Mouse (Mus musculus) liver, adult 2 months (tissue): ENCODE data around the gene Gad2. TPM values are rescaled to one million over a fixed set of nuclear protein-coding genes. Genes with fewer than 3 reads are reported as not detected.
A peak's percentile ranks its signal among the peaks of the same experiment; 100 is the strongest.
"Not testable (repeated sequence)": the region's sequence is repeated elsewhere in the genome, so short reads cannot be mapped to it uniquely, and the experiment has no call there.

Source experiments
- DNase-seq: peaks from one replicate; pipeline ENCODE4 v3.0.0-alpha.2; 2011; ENCODE audit warnings: low read depth, low spot score; ENCODE audit errors: extremely low read depth
- H3K27ac ChIP-seq: fragments of 200-500 bp; replicated peaks from 2 replicates; pipeline ENCODE4 v1.5.1; 2012; ENCODE audit warnings: low read depth, mild to moderate bottlenecking, control low read depth, inconsistent platforms, low read length; ENCODE audit not compliant: insufficient read depth
- H3K27me3 ChIP-seq: fragments of 200-500 bp; 2 replicates; pipeline ENCODE4 v1.6.1; 2012; ENCODE audit warnings: mild to moderate bottlenecking, moderate library complexity, low read length, inconsistent platforms; ENCODE audit not compliant: control insufficient read depth, insufficient read depth
- H3K36me3 ChIP-seq: fragments of 200-500 bp; 2 replicates; pipeline ENCODE4 v1.6.1; 2012; ENCODE audit warnings: low read length, inconsistent platforms; ENCODE audit not compliant: control insufficient read depth, insufficient read depth
- H3K4me1 ChIP-seq: fragments of 200-500 bp; 2 replicates; pipeline ENCODE4 v1.6.1; 2011; ENCODE audit warnings: low read length; ENCODE audit not compliant: control insufficient read depth, insufficient read depth
- H3K4me3 ChIP-seq: fragments of 200-500 bp; 2 replicates; pipeline ENCODE4 v1.5.1; 2011; ENCODE audit warnings: low read depth, mild to moderate bottlenecking, control low read depth, low read length, moderate library complexity; ENCODE audit not compliant: insufficient read depth
- H3K79me2 ChIP-seq: fragments of 200-500 bp; 2 replicates; pipeline ENCODE4 v1.6.1; 2012; ENCODE audit warnings: inconsistent platforms, mild to moderate bottlenecking, low read length, moderate library complexity; ENCODE audit not compliant: control insufficient read depth, insufficient read depth
- H3K9ac ChIP-seq: fragments of 200-500 bp; 2 replicates; pipeline ENCODE4 v1.6.1; 2012; ENCODE audit warnings: low read depth, mild to moderate bottlenecking, control low read depth, inconsistent platforms, low read length
- CTCF ChIP-seq: fragments of 200-500 bp; IDR thresholded peaks from 2 replicates; pipeline ENCODE4 v1.5.1; 2011; ENCODE audit warnings: low read depth, low read length, control low read depth
- POLR2A ChIP-seq: fragments of 200-500 bp; IDR thresholded peaks from 2 replicates; pipeline ENCODE4 v1.6.1; 2011; ENCODE audit warnings: low read length, control low read depth; ENCODE audit not compliant: insufficient read depth; ENCODE audit errors: extremely low read depth
- WGBS: fragments of 180-500 bp; shearing (Covaris S2); methylation state at CpG from one replicate; pipeline ENCODE4 v1.1.7; 2018; 5-methylcytosine and 5-hydroxymethylcytosine counted together
- polyA plus RNA-seq: library from polyadenylated mRNA; depleted of rRNA; stranded (reverse); fragments of >200 nt; gene quantifications from 2 replicates; pipeline ENCODE4 v1.2.3, GENCODE M21; 2012; rRNA removed
- total RNA-seq: library from RNA; depleted of rRNA; stranded (reverse); fragments of >200 nt; gene quantifications from 2 replicates; pipeline ENCODE4 v1.2.3, GENCODE M21; 2014; rRNA removed

The Gad2 gene
- under 0.01 TPM in 2 replicates for total RNA-seq
- not detected in 2 replicates for polyA plus RNA-seq

- DNase-seq, result peak; percentile 25
These were observed at the start of gene Gad2 for GRCm38 (mm10) chr2:22621828-22622731. Gene Gad2 (plus strand): TSS chr2:22622205.

GRCm38 (mm10) chr2:22587469-22588169, 34.4 kb upstream of the Gad2 start:
- H3K4me3 ChIP-seq, H3K4me1 ChIP-seq, H3K36me3 ChIP-seq, DNase-seq, H3K27ac ChIP-seq, H3K79me2 ChIP-seq, H3K27me3 ChIP-seq, H3K9ac ChIP-seq: not testable (repeated sequence)
- 68% methylated on average over 14 of the region's 14 CpGs for WGBS

More at GRCm38 (mm10) chr2:22621828-22622731, at the start of gene Gad2:
- Histone ChIP-seq H3K9ac (no peak within 1 kb of the TSS), H3K79me2 (no peaks in the 10 kb centered on the region), H3K36me3 (no peaks in the 10 kb centered on the region), H3K4me3 (no peak within 1 kb of the TSS), H3K4me1 (peaks cover 4% of the 10 kb centered on the region; the same call in 1 of the 2 replicates), H3K27me3 (peaks cover 33% of the 10 kb centered on the region), H3K27ac (no peak within 1 kb of the TSS)
- TF ChIP-seq CTCF, result no peak
- no peak for TF ChIP-seq POLR2A
- 2% methylated on average over 55 of the region's 55 CpGs for WGBS

GRCm38 (mm10) chr2:22588170-22588541, 33.8 kb upstream of the Gad2 start:
- not testable (repeated sequence) for H3K27ac ChIP-seq, H3K4me1 ChIP-seq, H3K27me3 ChIP-seq, DNase-seq, H3K4me3 ChIP-seq, H3K36me3 ChIP-seq, H3K9ac ChIP-seq, H3K79me2 ChIP-seq
- 71% methylated on average over 5 of the region's 5 CpGs for WGBS

- H3K4me3 ChIP-seq, H3K4me1 ChIP-seq, H3K27me3 ChIP-seq, H3K36me3 ChIP-seq, H3K27ac ChIP-seq, H3K9ac ChIP-seq, DNase-seq, H3K79me2 ChIP-seq: not testable (repeated sequence)
- WGBS, result 46% methylated on average over 12 of the region's 12 CpGs
These were observed 33.2 kb upstream of the Gad2 start for GRCm38 (mm10) chr2:22588673-22589381.

- 75% methylated on average over 17 of the region's 17 CpGs for WGBS
- H3K4me1 ChIP-seq, result not testable (repeated sequence)
These were observed 32.4 kb upstream of the Gad2 start for GRCm38 (mm10) chr2:22589382-22590205.

More at GRCm38 (mm10) chr2:22589382-22590205, 32.4 kb upstream of the Gad2 start:
- not testable (repeated sequence) for H3K9ac ChIP-seq, H3K4me3 ChIP-seq, H3K79me2 ChIP-seq, H3K36me3 ChIP-seq, DNase-seq, H3K27me3 ChIP-seq, H3K27ac ChIP-seq
